Mouse (Mus musculus) heart, postnatal 0 days (tissue): ENCODE measurements around the gene Ramp1. TPM values are rescaled to one million over a fixed set of nuclear protein-coding genes. Genes with fewer than 3 reads are reported as not detected.

Source experiments
- ATAC-seq: fragments of 200-750 bp; cut with Nextera tagmentation; 2 replicates; pipeline ENCODE4 v1.8.0; 2017; ENCODE audit warnings: low read depth, moderate number of reproducible peaks, moderate library complexity; ENCODE audit not compliant: insufficient read depth
- DNase-seq: peaks from one replicate; pipeline ENCODE4 v3.0.0-alpha.2; 2016; ENCODE audit warnings: low spot score
- H3K27ac ChIP-seq: fragments of 300-500 bp; sonication (generic); 2 replicates; pipeline ENCODE4 v1.5.1; 2014; ENCODE audit warnings: low read depth, mild to moderate bottlenecking
- H3K27me3 ChIP-seq: fragments of 300-500 bp; sonication (generic); 2 replicates; pipeline ENCODE4 v1.6.1; 2014; ENCODE audit warnings: low read length, mixed read lengths; ENCODE audit not compliant: control insufficient read depth, insufficient read depth
- H3K36me3 ChIP-seq: fragments of 300-500 bp; sonication (generic); replicated peaks from 2 replicates; pipeline ENCODE4 v1.6.1; 2014; ENCODE audit warnings: low read length, mixed read lengths; ENCODE audit not compliant: control insufficient read depth, insufficient read depth
- H3K4me1 ChIP-seq: fragments of 300-500 bp; sonication (generic); 2 replicates; pipeline ENCODE4 v1.6.1; 2014; ENCODE audit warnings: antibody characterized with exemption; ENCODE audit not compliant: control insufficient read depth, insufficient read depth
- H3K4me2 ChIP-seq: fragments of 300-500 bp; sonication (generic); 2 replicates; pipeline ENCODE4 v1.6.1; 2014; ENCODE audit warnings: low read depth, mild to moderate bottlenecking, low read length, moderate library complexity
- H3K4me3 ChIP-seq: fragments of 300-500 bp; sonication (generic); 2 replicates; pipeline ENCODE4 v1.5.1; 2014; ENCODE audit warnings: low read depth, low read length
- H3K9ac ChIP-seq: fragments of 300-500 bp; sonication (generic); replicated peaks from 2 replicates; pipeline ENCODE4 v1.6.1; 2014; ENCODE audit warnings: low read depth, low read length, mixed read lengths
- H3K9me3 ChIP-seq: fragments of 300-500 bp; sonication (generic); replicated peaks from 2 replicates; pipeline ENCODE4 v1.6.1; 2016; ENCODE audit warnings: low read length; ENCODE audit not compliant: control insufficient read depth
- CTCF ChIP-seq: IDR thresholded peaks from 2 replicates; pipeline ENCODE4 v1.5.1; 2016; ENCODE audit warnings: antibody characterized with exemption, control low read depth, low read depth
- EP300 ChIP-seq: IDR thresholded peaks from 2 replicates; pipeline ENCODE4 v1.6.1; 2016; ENCODE audit warnings: antibody characterized with exemption, low read depth
- WGBS: fragments of 180-500 bp; shearing (Covaris S2); extraction: QIAGEN DNeasy Blood & Tissue Kit; methylation state at CpG from one replicate; pipeline ENCODE4 v1.1.7; 2014; 5-methylcytosine and 5-hydroxymethylcytosine counted together
- polyA plus RNA-seq: library from polyadenylated mRNA; unstranded; fragments of >200 nt; fragmentation: Nextera tagmentation; extraction: Ambion mirVana; gene quantifications from 2 replicates; pipeline ENCODE4 v1.2.1, GENCODE M21; 2015
- total RNA-seq: library from RNA; depleted of rRNA; stranded (reverse); fragments of >200 nt; gene quantifications from 2 replicates; pipeline ENCODE4 v1.2.3, GENCODE M21; 2014; ENCODE audit warnings: low replicate concordance

Gene Ramp1
- total and polyA plus RNA-seq, 2 experiments from 2014 or later = 46.7 to 62.4 TPM

- Histone ChIP-seq H3K27ac (no peak overlapping the region), H3K4me2 (no peak overlapping the region), H3K9ac (no peak overlapping the region), H3K9me3 (no peaks in the 10 kb centered on the region), H3K4me3 (no peak overlapping the region), H3K27me3 (no peaks in the 10 kb centered on the region), H3K4me1 (no peaks in the 10 kb centered on the region), H3K36me3 (no peaks in the 10 kb centered on the region)
- TF ChIP-seq EP300 (no peak), CTCF (peak; percentile 81)
- DNase-seq (peak; percentile 58), ATAC-seq (peak; percentile 86)
- WGBS = 9% methylated on average over 5 of the region's 5 CpGs
Measured at GRCm38 (mm10) chr1:91239112-91239511, 59.5 kb downstream of the Ramp1 start.

- Histone ChIP-seq H3K9ac (no peak overlapping the region), H3K27ac (no peak overlapping the region), H3K4me2 (no peak overlapping the region), H3K4me3 (no peak overlapping the region), H3K9me3 (no peaks in the 10 kb centered on the region), H3K27me3 (no peaks in the 10 kb centered on the region), H3K36me3 (no peaks in the 10 kb centered on the region), H3K4me1 (no peaks in the 10 kb centered on the region)
- no peak for DNase-seq
- ATAC-seq = no peak
- 34% methylated on average over 1 of the region's 1 CpGs for WGBS
- TF ChIP-seq EP300 = no peak
- TF ChIP-seq CTCF = no peak
Measured at GRCm38 (mm10) chr1:91239800-91240199, 60.2 kb downstream of the Ramp1 start.

DNA sequence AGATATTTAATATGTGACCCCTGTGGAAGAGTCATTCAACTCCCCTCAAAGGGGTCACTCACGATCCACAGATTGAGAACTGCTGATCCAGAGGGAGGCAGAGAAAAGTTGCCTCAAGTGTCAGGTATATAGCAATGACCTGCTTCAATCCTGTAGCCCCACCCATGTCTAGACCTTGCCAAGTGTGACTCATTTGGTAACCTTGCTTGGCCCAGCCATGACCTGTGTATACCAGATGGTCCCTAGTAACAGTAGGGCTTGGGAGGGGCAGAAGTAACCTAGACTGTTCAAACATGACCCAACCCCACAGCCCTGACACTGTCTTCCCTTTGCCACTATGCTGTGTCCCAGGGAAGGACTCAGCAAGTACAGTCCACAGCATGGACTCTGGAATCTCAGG is 61.1 kb downstream of the Ramp1 start:
- 62% methylated on average over 1 of the region's 1 CpGs for WGBS
- Histone ChIP-seq H3K4me2 (no peak overlapping the region), H3K4me3 (no peak overlapping the region), H3K27me3 (no peaks in the 10 kb centered on the region), H3K27ac (no peak overlapping the region), H3K9me3 (no peaks in the 10 kb centered on the region), H3K4me1 (no peaks in the 10 kb centered on the region), H3K9ac (no peak overlapping the region), H3K36me3 (no peaks in the 10 kb centered on the region)
- TF ChIP-seq EP300 = no peak
- TF ChIP-seq CTCF = no peak
- ATAC-seq (peak; percentile 66), DNase-seq (no peak)

GRCm38 (mm10) chr1:91241249-91241648 is 61.6 kb downstream of the Ramp1 start:
- Histone ChIP-seq H3K4me1 (no peaks in the 10 kb centered on the region), H3K4me2 (no peak overlapping the region), H3K9me3 (no peaks in the 10 kb centered on the region), H3K27ac (no peak overlapping the region), H3K4me3 (no peak overlapping the region), H3K9ac (no peak overlapping the region), H3K27me3 (no peaks in the 10 kb centered on the region), H3K36me3 (no peaks in the 10 kb centered on the region)
- WGBS = 58% methylated on average over 4 of the region's 4 CpGs
- TF ChIP-seq CTCF = no peak
- no peak for TF ChIP-seq EP300
- no peak for DNase-seq
- ATAC-seq = no peak

GRCm38 (mm10) chr1:91248242-91248641 is 68.6 kb downstream of the Ramp1 start:
- Histone ChIP-seq H3K4me1 (peaks cover 13% of the 10 kb centered on the region), H3K9me3 (no peaks in the 10 kb centered on the region), H3K36me3 (no peaks in the 10 kb centered on the region), H3K4me2 (no peak overlapping the region), H3K27ac (no peak overlapping the region), H3K4me3 (no peak overlapping the region), H3K27me3 (no peaks in the 10 kb centered on the region), H3K9ac (no peak overlapping the region)
- ATAC-seq (no peak), DNase-seq (no peak)
- TF ChIP-seq EP300 = no peak
- TF ChIP-seq CTCF = no peak
- WGBS = 64% methylated on average over 5 of the region's 5 CpGs

DNA sequence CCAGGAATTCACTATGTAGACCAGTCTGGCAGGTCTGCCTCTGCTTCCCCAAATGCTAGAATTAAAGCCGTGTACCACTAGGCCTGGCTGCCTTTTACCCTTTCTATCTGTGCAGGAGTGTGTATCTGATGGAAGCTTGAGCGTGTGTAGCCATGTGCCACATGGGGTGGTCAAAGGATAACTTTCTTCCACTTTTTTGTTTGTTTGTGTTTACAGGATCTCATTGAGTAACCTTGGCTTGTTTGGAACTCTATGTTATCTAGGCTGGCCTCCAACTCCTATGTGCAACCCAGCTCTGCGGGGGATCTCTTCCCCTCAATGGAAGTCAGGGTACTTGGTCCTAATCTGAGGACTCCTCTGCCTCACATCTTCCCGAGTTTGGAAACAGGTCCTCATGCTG is 69.3 kb downstream of the Ramp1 start:
- no peak overlapping the region for H3K4me3 ChIP-seq
- ATAC-seq = no peak
- DNase-seq = no peak
- TF ChIP-seq CTCF = no peak
- no peak for TF ChIP-seq EP300
- H3K36me3 ChIP-seq = 0 out of 2 replicates have a peak, but pooled peaks cover under 1% of the 10 kb centered on the region
- no peak overlapping the region for H3K9ac ChIP-seq
- peaks cover 13% of the 10 kb centered on the region for H3K4me1 ChIP-seq
- no peak overlapping the region for H3K27ac ChIP-seq
- WGBS = 37% methylated on average over 4 of the region's 4 CpGs
- no peaks in the 10 kb centered on the region for H3K9me3 ChIP-seq
- H3K27me3 ChIP-seq = no peaks in the 10 kb centered on the region
- peak overlapping the region; percentile 83; the same call in 1 of the 2 replicates for H3K4me2 ChIP-seq
